Mouse (Mus musculus): ENCODE results near the gene Pkd1l2. TPM values are rescaled to one million over a fixed set of nuclear protein-coding genes. Genes with fewer than 3 reads are reported as not detected.

The Pkd1l2 gene
- polyA plus RNA-seq, 1 experiment = 0.16 TPM

GRCm38 (mm10) chr8:117094053-117094452, 11.8 kb upstream of the Pkd1l2 start:
- DNase-seq = no peak
- Histone ChIP-seq H3K27ac (ENCODE audit: control insufficient read depth, insufficient read depth, low read length) (no peak overlapping the region), H3K27me3 (ENCODE audit: control insufficient read depth, insufficient read depth, low read length) (no peaks in the 10 kb centered on the region), H3K4me3 (ENCODE audit: control insufficient read depth, insufficient read depth, low read length) (no peak overlapping the region), H3K36me3 (ENCODE audit: control insufficient read depth, insufficient read depth, low read length) (no peaks in the 10 kb centered on the region), H3K4me1 (replicated peaks; ENCODE audit: control insufficient read depth, insufficient read depth, low read length) (no peaks in the 10 kb centered on the region)
- TF ChIP-seq POLR2A (IDR thresholded peaks at IDR 0.05; ENCODE audit: control insufficient read depth, extremely low read depth, insufficient read depth, low read length, poor library complexity) (no peak), CTCF (IDR thresholded peaks at IDR 0.05; ENCODE audit: borderline replicate concordance, control insufficient read depth, extremely low read depth, insufficient read depth, low read length, poor library complexity) (no peak)
- 70% methylated on average over 5 of the region's 5 CpGs for WGBS

- Histone ChIP-seq H3K27me3 (ENCODE audit: control insufficient read depth, insufficient read depth, low read length) (no peaks in the 10 kb centered on the region), H3K4me1 (replicated peaks; ENCODE audit: control insufficient read depth, insufficient read depth, low read length) (no peaks in the 10 kb centered on the region), H3K27ac (ENCODE audit: control insufficient read depth, insufficient read depth, low read length) (no peak overlapping the region), H3K4me3 (ENCODE audit: control insufficient read depth, insufficient read depth, low read length) (no peak overlapping the region), H3K36me3 (ENCODE audit: control insufficient read depth, insufficient read depth, low read length) (no peaks in the 10 kb centered on the region)
- no peak for TF ChIP-seq POLR2A (IDR thresholded peaks at IDR 0.05; ENCODE audit: control insufficient read depth, extremely low read depth, insufficient read depth, low read length, poor library complexity)
- TF ChIP-seq CTCF (IDR thresholded peaks at IDR 0.05; ENCODE audit: borderline replicate concordance, control insufficient read depth, extremely low read depth, insufficient read depth, low read length, poor library complexity) = no peak
- 98% methylated on average over 4 of the region's 4 CpGs for WGBS
- DNase-seq = no peak
These were observed 7.6 kb upstream of the Pkd1l2 start for GRCm38 (mm10) chr8:117089802-117090201.

- Histone ChIP-seq H3K4me3 (ENCODE audit: control insufficient read depth, insufficient read depth, low read length) (no peak overlapping the region), H3K4me1 (replicated peaks; ENCODE audit: control insufficient read depth, insufficient read depth, low read length) (no peaks in the 10 kb centered on the region)
- TF ChIP-seq POLR2A (IDR thresholded peaks at IDR 0.05; ENCODE audit: control insufficient read depth, extremely low read depth, insufficient read depth, low read length, poor library complexity) = no peak
- TF ChIP-seq CTCF (IDR thresholded peaks at IDR 0.05; ENCODE audit: borderline replicate concordance, control insufficient read depth, extremely low read depth, insufficient read depth, low read length, poor library complexity) = no peak
These were observed 4.8 kb upstream of the Pkd1l2 start for GRCm38 (mm10) chr8:117087036-117087435.

GRCm38 (mm10) chr8:117085521-117085920, 3.3 kb upstream of the Pkd1l2 start:
- WGBS = 80% methylated on average over 8 of the region's 8 CpGs
- Histone ChIP-seq H3K4me1 (replicated peaks; ENCODE audit: control insufficient read depth, insufficient read depth, low read length) (no peaks in the 10 kb centered on the region), H3K27ac (ENCODE audit: control insufficient read depth, insufficient read depth, low read length) (no peak overlapping the region), H3K36me3 (ENCODE audit: control insufficient read depth, insufficient read depth, low read length) (no peaks in the 10 kb centered on the region), H3K4me3 (ENCODE audit: control insufficient read depth, insufficient read depth, low read length) (no peak overlapping the region), H3K27me3 (ENCODE audit: control insufficient read depth, insufficient read depth, low read length) (no peaks in the 10 kb centered on the region)
- no peak for TF ChIP-seq POLR2A (IDR thresholded peaks at IDR 0.05; ENCODE audit: control insufficient read depth, extremely low read depth, insufficient read depth, low read length, poor library complexity)
- no peak for DNase-seq

More at GRCm38 (mm10) chr8:117087036-117087435, 4.8 kb upstream of the Pkd1l2 start:
- H3K27ac ChIP-seq (ENCODE audit: control insufficient read depth, insufficient read depth, low read length) = no peak overlapping the region
- no peaks in the 10 kb centered on the region for H3K27me3 ChIP-seq (ENCODE audit: control insufficient read depth, insufficient read depth, low read length)
- DNase-seq = no peak
- H3K36me3 ChIP-seq (ENCODE audit: control insufficient read depth, insufficient read depth, low read length) = no peaks in the 10 kb centered on the region

GRCm38 (mm10) chr8:117082947-117083559, 804 bp upstream of the Pkd1l2 start:
- Histone ChIP-seq H3K4me3 (ENCODE audit: control insufficient read depth, insufficient read depth, low read length) (no peak overlapping the region), H3K4me1 (replicated peaks; ENCODE audit: control insufficient read depth, insufficient read depth, low read length) (no peaks in the 10 kb centered on the region), H3K27ac (ENCODE audit: control insufficient read depth, insufficient read depth, low read length) (no peak overlapping the region), H3K36me3 (ENCODE audit: control insufficient read depth, insufficient read depth, low read length) (no peaks in the 10 kb centered on the region), H3K27me3 (ENCODE audit: control insufficient read depth, insufficient read depth, low read length) (no peaks in the 10 kb centered on the region)
- 14% methylated on average over 9 of the region's 9 CpGs for WGBS
- no peak for DNase-seq
- TF ChIP-seq CTCF (IDR thresholded peaks at IDR 0.05; ENCODE audit: borderline replicate concordance, control insufficient read depth, extremely low read depth, insufficient read depth, low read length, poor library complexity) (no peak), POLR2A (IDR thresholded peaks at IDR 0.05; ENCODE audit: control insufficient read depth, extremely low read depth, insufficient read depth, low read length, poor library complexity) (no peak)

- no peak for TF ChIP-seq POLR2A (IDR thresholded peaks at IDR 0.05; ENCODE audit: control insufficient read depth, extremely low read depth, insufficient read depth, low read length, poor library complexity)
- TF ChIP-seq CTCF (IDR thresholded peaks at IDR 0.05; ENCODE audit: borderline replicate concordance, control insufficient read depth, extremely low read depth, insufficient read depth, low read length, poor library complexity) = no peak
- Histone ChIP-seq H3K27ac (ENCODE audit: control insufficient read depth, insufficient read depth, low read length) (no peak overlapping the region), H3K36me3 (ENCODE audit: control insufficient read depth, insufficient read depth, low read length) (no peaks in the 10 kb centered on the region), H3K4me1 (replicated peaks; ENCODE audit: control insufficient read depth, insufficient read depth, low read length) (no peaks in the 10 kb centered on the region), H3K4me3 (ENCODE audit: control insufficient read depth, insufficient read depth, low read length) (no peak overlapping the region), H3K27me3 (ENCODE audit: control insufficient read depth, insufficient read depth, low read length) (no peaks in the 10 kb centered on the region)
- DNase-seq = no peak
- 87% methylated on average over 14 of the region's 14 CpGs for WGBS
These were observed 2.6 kb downstream of the Pkd1l2 start for GRCm38 (mm10) chr8:117079652-117080051.

- Histone ChIP-seq H3K27me3 (ENCODE audit: control insufficient read depth, insufficient read depth, low read length) (no peaks in the 10 kb centered on the region), H3K4me1 (replicated peaks; ENCODE audit: control insufficient read depth, insufficient read depth, low read length) (no peaks in the 10 kb centered on the region), H3K27ac (ENCODE audit: control insufficient read depth, insufficient read depth, low read length) (no peak overlapping the region), H3K36me3 (ENCODE audit: control insufficient read depth, insufficient read depth, low read length) (no peaks in the 10 kb centered on the region), H3K4me3 (ENCODE audit: control insufficient read depth, insufficient read depth, low read length) (no peak overlapping the region)
- WGBS = 87% methylated on average over 7 of the region's 7 CpGs
- no peak for DNase-seq
- TF ChIP-seq POLR2A (IDR thresholded peaks at IDR 0.05; ENCODE audit: control insufficient read depth, extremely low read depth, insufficient read depth, low read length, poor library complexity) (no peak), CTCF (IDR thresholded peaks at IDR 0.05; ENCODE audit: borderline replicate concordance, control insufficient read depth, extremely low read depth, insufficient read depth, low read length, poor library complexity) (no peak)
These were observed 3.8 kb downstream of the Pkd1l2 start for GRCm38 (mm10) chr8:117078367-117078926.
